Mouse (Mus musculus): ENCODE measurements around the gene Gm11114. TPM values are rescaled to one million over a fixed set of nuclear protein-coding genes. Genes with fewer than 3 reads are reported as not detected.

Gm11114 gene
- not detected for polyA plus RNA-seq (2014; fragmentation: Illumina TruSeq; extraction: RNeasy Lipid Tissue Mini Kit (QIAGEN cat#74804); ENCODE audit: low read depth, low replicate concordance)

DNA sequence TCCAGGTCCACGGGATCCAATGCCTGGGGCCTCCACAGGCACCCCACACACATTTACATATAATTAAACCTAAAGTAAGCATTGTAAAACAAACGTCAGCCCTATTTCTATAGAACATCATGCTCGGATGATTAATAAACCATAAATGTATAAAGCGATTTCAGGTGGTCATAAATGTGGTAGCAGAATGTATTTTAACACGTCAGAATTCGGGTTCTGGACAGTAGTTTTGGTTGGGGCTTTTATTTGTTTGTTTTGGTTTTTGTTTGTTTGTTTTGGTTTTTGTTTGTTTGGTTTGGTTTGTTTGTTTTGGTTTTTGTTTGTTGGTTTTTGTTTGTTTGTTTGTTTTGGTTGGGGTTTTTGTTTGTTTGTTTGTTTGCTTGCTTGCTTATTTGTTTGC is at the start of gene Gm11114:
Gm11114 (plus strand) TSS at position 301 of the 400 bp plus-strand sequence.

DNA sequence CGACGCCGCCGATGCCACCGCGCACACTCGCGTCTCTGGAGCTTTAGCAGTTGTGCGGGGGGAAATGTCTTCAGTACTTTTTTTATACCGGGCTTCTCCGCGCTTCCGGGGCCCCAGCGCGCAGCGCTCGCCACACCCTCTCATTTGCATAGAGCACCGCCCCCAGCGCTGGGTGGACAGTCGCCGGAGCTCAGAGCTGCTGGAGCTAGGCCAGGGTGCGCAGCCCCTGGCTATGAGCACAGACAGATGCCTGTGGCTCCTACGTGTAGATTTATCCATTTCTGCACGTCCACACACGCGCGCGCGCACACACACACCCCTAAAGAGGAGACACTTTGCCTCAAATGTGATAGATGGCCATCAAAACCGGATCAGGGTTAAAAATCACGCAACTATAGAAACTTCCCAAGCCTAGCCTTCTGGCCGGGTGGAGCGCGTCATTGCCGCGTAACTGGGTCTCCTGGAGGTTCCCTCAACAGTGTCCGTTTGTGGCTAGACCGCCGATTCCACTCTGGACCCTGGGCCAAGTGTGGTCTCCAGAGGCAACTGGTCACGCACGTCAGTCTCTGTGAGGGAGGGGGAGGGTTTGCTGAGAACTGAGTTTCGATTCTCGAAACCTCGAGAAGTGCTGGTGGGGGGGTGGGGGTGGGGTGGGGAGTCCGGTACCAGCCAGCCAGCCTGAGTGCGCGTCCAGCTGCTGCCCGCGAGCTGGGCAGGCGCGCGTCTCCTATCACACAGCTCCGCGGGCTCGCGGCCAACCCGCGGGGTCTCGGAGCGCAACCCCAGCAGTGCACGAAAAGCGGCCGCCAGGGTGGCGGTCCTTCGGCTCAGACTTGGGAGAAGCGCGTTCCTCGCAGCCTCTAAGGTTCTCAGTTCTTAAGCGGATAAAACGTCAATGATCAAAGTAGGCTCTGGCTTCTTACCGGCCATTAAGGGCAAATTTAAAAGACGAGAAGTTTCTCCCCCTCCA is 15.0 kb downstream of the Gm11114 start, which contains the start of gene Tent5a:
Tent5a (minus strand) TSS at position 107 of the 970 bp plus-strand sequence.

Other genes starting within 250 kb of the Gm11114 start
- 9.0 TPM for gene Tent5a, start 14.6 kb downstream of the Gm11114 start, polyA plus RNA-seq (2014; fragmentation: Illumina TruSeq; extraction: RNeasy Lipid Tissue Mini Kit (QIAGEN cat#74804); ENCODE audit: low read depth, low replicate concordance)